Mouse (Mus musculus) heart, embryonic 16.5 days (tissue): ENCODE data around the gene Bmp8b. TPM values are rescaled to one million over a fixed set of nuclear protein-coding genes. Genes with fewer than 3 reads are reported as not detected.

Experiments used
- ATAC-seq: fragments of 200-750 bp; cut with Nextera tagmentation; replicated peaks from 2 replicates; pipeline ENCODE4 v1.8.0; 2017; ENCODE audit warnings: moderate number of reproducible peaks; ENCODE audit not compliant: insufficient read depth, low FRiP score; ENCODE audit errors: extremely low read depth
- H3K27ac ChIP-seq: fragments of 300-500 bp; sonication (generic); 2 replicates; pipeline ENCODE4 v1.5.1; 2014; ENCODE audit warnings: mild to moderate bottlenecking, low read length, control low read depth, moderate library complexity
- H3K27me3 ChIP-seq: fragments of 300-500 bp; sonication (generic); 2 replicates; pipeline ENCODE4 v1.6.1; 2014; ENCODE audit warnings: low read length, mixed read lengths; ENCODE audit not compliant: control insufficient read depth, insufficient read depth
- H3K36me3 ChIP-seq: fragments of 300-500 bp; sonication (generic); 2 replicates; pipeline ENCODE4 v1.6.1; 2014; ENCODE audit not compliant: control insufficient read depth, insufficient read depth
- H3K4me1 ChIP-seq: fragments of 300-500 bp; sonication (generic); 2 replicates; pipeline ENCODE4 v1.6.1; 2014; ENCODE audit warnings: low read length, mixed read lengths; ENCODE audit not compliant: control insufficient read depth, insufficient read depth
- H3K4me2 ChIP-seq: fragments of 300-500 bp; sonication (generic); 2 replicates; pipeline ENCODE4 v1.6.1; 2014; ENCODE audit warnings: low read depth, mild to moderate bottlenecking, control low read depth, low read length
- H3K4me3 ChIP-seq: fragments of 300-500 bp; sonication (generic); 2 replicates; pipeline ENCODE4 v1.5.1; 2014; ENCODE audit warnings: mild to moderate bottlenecking, control low read depth, low read length
- H3K9ac ChIP-seq: fragments of 300-500 bp; sonication (generic); 2 replicates; pipeline ENCODE4 v1.6.1; 2014; ENCODE audit warnings: low read length, control low read depth
- H3K9me3 ChIP-seq: fragments of 300-500 bp; sonication (generic); replicated peaks from 2 replicates; pipeline ENCODE4 v1.6.1; 2016; ENCODE audit warnings: low read length; ENCODE audit not compliant: control insufficient read depth
- WGBS: fragments of 180-500 bp; shearing (Covaris S2); extraction: QIAGEN DNeasy Blood & Tissue Kit; methylation state at CpG from one replicate; pipeline ENCODE4 v1.1.7; 2014; 5-methylcytosine and 5-hydroxymethylcytosine counted together
- polyA plus RNA-seq: library from polyadenylated mRNA; unstranded; fragments of >200 nt; fragmentation: Nextera tagmentation; extraction: Ambion mirVana; gene quantifications from 2 replicates; pipeline ENCODE4 v1.2.1, GENCODE M21; 2015

Bmp8b gene
- polyA plus RNA-seq, 1 experiment from 2014 or later = 0.45 TPM

DNA sequence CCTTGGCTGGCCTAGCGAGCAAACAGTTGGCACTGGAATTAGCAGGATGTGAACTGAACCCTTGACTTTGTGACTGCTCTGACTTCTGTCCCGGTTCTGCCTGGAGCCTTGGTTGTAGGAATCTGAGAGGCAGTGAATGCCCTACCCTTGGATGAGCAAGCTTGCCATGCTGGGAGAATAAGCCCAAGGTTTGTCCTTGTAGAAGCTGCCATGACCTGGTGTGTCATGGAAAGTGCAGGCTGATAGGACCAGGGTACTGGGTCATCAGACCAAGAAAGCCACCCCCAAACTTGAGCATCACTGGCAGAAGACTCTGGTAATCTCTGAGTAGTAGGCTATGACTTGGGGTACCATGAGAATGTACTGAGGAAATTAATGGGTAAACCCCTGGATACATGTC, 16.3 kb downstream of the Bmp8b start:
- Histone ChIP-seq H3K27ac (no peak overlapping the region), H3K4me2 (no peak overlapping the region), H3K9me3 (no peaks in the 10 kb centered on the region), H3K4me1 (no peaks in the 10 kb centered on the region), H3K9ac (no peak overlapping the region), H3K36me3 (peaks cover 4% of the 10 kb centered on the region; the same call in 1 of the 2 replicates), H3K27me3 (peaks cover 7% of the 10 kb centered on the region), H3K4me3 (no peak overlapping the region)
- ATAC-seq = no peak
- WGBS = 74% methylated on average over 2 of the region's 2 CpGs

- no peaks in the 10 kb centered on the region for H3K4me1 ChIP-seq
- no peak overlapping the region for H3K4me2 ChIP-seq
- no peak overlapping the region for H3K27ac ChIP-seq
- H3K27me3 ChIP-seq = no peaks in the 10 kb centered on the region
- H3K4me3 ChIP-seq = no peak overlapping the region
- no peaks in the 10 kb centered on the region for H3K9me3 ChIP-seq
- H3K9ac ChIP-seq = no peak overlapping the region
- 94% methylated on average over 7 of the region's 7 CpGs for WGBS
- H3K36me3 ChIP-seq = peaks cover 36% of the 10 kb centered on the region
- no peak for ATAC-seq
Observed at GRCm38 (mm10) chr4:123126626-123127025, 21.7 kb downstream of the Bmp8b start.

DNA sequence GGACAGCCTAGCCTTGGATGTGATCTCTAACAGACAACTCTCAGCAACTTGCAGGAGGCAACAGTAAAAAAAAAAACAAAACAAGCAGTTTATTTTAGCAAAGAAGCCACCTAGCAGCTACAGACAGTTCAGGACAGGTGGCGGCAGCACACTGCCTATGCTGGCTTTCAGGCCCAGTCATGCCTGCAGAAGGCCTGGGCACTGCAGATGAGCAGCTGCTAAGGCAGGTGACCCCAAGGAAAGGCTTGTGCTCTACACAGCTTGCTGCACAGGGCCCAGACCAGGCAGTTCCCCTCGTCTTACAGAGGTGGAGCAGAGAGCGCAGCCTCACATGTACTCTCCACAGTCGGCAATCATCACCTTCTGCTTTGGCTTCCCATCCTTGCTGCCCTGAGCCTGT, 22.1 kb downstream of the Bmp8b start:
- 80% methylated on average over 4 of the region's 4 CpGs for WGBS
- Histone ChIP-seq H3K27ac (no peak overlapping the region), H3K4me3 (no peak overlapping the region), H3K4me1 (no peaks in the 10 kb centered on the region), H3K27me3 (no peaks in the 10 kb centered on the region), H3K9ac (no peak overlapping the region), H3K4me2 (no peak overlapping the region), H3K36me3 (peaks cover 40% of the 10 kb centered on the region), H3K9me3 (no peaks in the 10 kb centered on the region)
- no peak for ATAC-seq

- 82% methylated on average over 3 of the region's 3 CpGs for WGBS
- H3K4me1 ChIP-seq = peaks cover 12% of the 10 kb centered on the region
- peaks cover 36% of the 10 kb centered on the region for H3K36me3 ChIP-seq
- ATAC-seq = no peak
- 0 out of 2 replicates have a peak, but pooled peaks cover under 1% of the 10 kb centered on the region for H3K27me3 ChIP-seq
- no peak overlapping the region for H3K4me3 ChIP-seq
- H3K27ac ChIP-seq = no peak overlapping the region
- H3K9ac ChIP-seq = no peak overlapping the region
- H3K9me3 ChIP-seq = no peaks in the 10 kb centered on the region
- no peak overlapping the region for H3K4me2 ChIP-seq
Observed at GRCm38 (mm10) chr4:123137551-123137950, 32.6 kb downstream of the Bmp8b start.

DNA sequence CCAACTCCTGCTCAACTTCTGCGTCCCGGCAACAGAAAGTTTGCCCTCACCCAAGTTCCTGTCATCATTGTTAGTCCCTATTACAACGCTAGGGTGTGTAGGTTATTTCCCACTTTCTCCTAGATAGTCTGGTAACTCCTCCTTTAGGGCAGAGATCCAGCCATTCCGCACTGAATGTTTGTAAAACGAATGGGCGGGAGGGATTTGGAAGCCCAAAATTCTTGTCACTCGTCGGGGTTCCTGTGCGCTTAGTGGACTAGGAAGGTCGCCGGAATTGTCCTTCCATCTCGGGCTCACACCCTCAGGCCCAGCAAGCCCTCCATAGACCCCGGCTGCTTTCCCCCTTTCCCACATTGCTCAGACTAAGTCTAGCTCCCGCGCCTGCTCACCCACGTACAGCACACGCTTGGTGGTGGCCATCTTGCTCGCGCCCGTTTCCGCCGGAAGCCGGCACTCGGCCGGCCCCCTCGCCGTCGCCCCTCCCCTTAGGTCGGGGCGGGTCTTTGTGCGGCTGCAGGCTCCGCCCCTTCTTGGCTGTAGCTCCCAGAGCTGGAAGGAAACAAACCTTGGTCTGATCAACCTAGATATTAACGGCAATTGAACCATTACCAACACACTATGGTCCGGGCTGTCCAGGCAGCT, 34.7 kb downstream of the Bmp8b start, which contains the start of gene Ppie:
Ppie (minus strand) TSS at position 439 of the 642 bp plus-strand sequence.
- peak; percentile 96 for ATAC-seq
- H3K36me3 ChIP-seq = peaks cover 17% of the 10 kb centered on the region
- H3K4me1 ChIP-seq = peaks cover 12% of the 10 kb centered on the region
- H3K4me2 ChIP-seq = peak within 1 kb of the TSS; percentile 98
- H3K9me3 ChIP-seq = no peaks in the 10 kb centered on the region
- WGBS = under 1% methylated on average over 34 of the region's 34 CpGs
- H3K4me3 ChIP-seq = peak within 1 kb of the TSS; percentile 85
- H3K27me3 ChIP-seq = 0 out of 2 replicates have a peak, but pooled peaks cover 2% of the 10 kb centered on the region
- peak within 1 kb of the TSS; percentile 92 for H3K27ac ChIP-seq
- peak within 1 kb of the TSS; percentile 72 for H3K9ac ChIP-seq

DNA sequence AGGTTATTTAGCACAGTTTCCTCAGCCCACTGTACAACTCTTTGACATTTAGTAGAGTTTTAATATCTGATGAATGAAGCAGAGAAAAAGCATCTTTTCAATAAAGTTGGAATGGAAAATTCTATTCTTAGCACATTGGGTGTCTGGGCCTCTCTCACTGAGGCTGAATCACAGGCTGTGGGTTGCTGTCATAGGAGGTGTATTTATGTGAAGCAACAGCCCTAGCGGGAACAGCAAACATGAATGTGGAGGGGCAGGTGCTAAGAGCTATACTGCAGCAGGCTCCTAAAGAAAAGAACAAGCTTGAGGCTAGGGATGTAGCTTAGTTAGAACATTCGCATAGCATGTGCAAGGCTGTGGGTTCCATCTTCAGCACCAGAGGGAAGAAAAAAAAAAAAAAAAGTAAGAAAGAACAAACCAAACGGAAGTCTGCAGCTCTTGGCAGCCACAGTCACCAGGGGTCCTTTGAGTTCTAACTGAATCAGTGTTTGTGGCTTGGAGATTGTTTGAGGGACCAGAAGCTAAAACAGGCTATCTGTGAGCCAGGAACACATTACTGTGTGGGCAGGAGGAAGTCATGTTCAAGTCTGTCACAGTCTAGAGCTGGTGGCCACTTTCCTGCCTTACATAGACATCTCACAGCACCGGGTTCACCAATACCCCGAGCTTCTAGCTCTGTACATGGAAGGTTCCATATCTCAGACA, 42.6 kb downstream of the Bmp8b start:
- 59% methylated on average over 5 of the region's 5 CpGs for WGBS
- no peak overlapping the region for H3K4me2 ChIP-seq
- no peak for ATAC-seq
- H3K27ac ChIP-seq = no peak overlapping the region
- H3K36me3 ChIP-seq = no peaks in the 10 kb centered on the region
- H3K4me1 ChIP-seq = no peaks in the 10 kb centered on the region
- no peak overlapping the region for H3K4me3 ChIP-seq
- H3K27me3 ChIP-seq = peaks cover 2% of the 10 kb centered on the region; the same call in 1 of the 2 replicates
- H3K9me3 ChIP-seq = no peaks in the 10 kb centered on the region
- H3K9ac ChIP-seq = no peak overlapping the region

DNA sequence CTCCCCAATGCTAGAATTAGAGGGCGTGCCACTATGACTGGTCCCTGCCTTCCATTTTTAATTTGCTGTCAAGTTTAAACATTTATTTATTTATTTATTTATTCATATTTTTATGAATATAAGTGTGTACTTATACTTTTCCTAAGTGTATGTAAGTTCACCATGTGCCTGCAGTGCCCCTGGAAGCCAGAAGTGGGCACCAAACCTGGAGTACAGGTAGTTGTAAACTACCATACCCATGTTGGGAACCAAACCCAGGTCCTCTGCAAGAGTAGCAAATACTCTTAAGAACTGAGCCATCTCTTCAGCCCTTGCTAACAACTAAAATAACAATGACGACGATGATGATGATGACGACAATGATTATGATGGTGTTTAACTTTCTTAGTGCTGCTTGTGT, 47.0 kb downstream of the Bmp8b start:
- Histone ChIP-seq H3K4me1 (no peaks in the 10 kb centered on the region), H3K9me3 (no peaks in the 10 kb centered on the region), H3K27ac (no peak overlapping the region), H3K36me3 (no peaks in the 10 kb centered on the region), H3K9ac (no peak overlapping the region), H3K27me3 (no peaks in the 10 kb centered on the region; the same call in 1 of the 2 replicates), H3K4me3 (no peak overlapping the region), H3K4me2 (no peak overlapping the region)
- no peak for ATAC-seq
- 73% methylated on average over 4 of the region's 4 CpGs for WGBS

- no peak overlapping the region for H3K9ac ChIP-seq
- ATAC-seq = no peak
- WGBS = 34% methylated on average over 5 of the region's 5 CpGs
- no peak overlapping the region for H3K27ac ChIP-seq
- H3K36me3 ChIP-seq = no peaks in the 10 kb centered on the region
- H3K9me3 ChIP-seq = no peaks in the 10 kb centered on the region
- no peaks in the 10 kb centered on the region for H3K4me1 ChIP-seq
- H3K4me2 ChIP-seq = no peak overlapping the region
- H3K27me3 ChIP-seq = no peaks in the 10 kb centered on the region
- H3K4me3 ChIP-seq = no peak overlapping the region
Observed at GRCm38 (mm10) chr4:123152976-123153375, 48.0 kb downstream of the Bmp8b start.

DNA sequence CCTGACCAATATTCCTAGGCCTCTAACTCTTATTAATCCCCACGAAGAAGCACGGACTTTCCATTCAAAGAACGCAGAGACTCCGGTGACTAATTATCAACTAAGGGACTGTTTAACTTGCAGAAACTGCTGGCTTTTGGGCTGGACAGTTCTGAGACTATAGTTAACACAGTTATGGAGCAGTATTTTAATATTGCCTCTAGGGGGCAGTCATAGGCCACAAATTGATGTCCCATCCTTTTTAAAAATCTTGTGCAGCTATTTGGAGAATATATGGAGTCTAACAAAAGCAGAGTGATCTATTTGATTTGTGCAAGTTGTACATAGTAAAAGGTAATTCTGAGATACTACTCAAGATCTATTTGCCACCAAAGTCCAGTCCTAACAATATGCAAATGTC, 50.0 kb downstream of the Bmp8b start:
- Histone ChIP-seq H3K4me2 (no peak overlapping the region), H3K9me3 (no peaks in the 10 kb centered on the region), H3K36me3 (no peaks in the 10 kb centered on the region), H3K9ac (no peak overlapping the region), H3K27ac (no peak overlapping the region), H3K4me3 (no peak overlapping the region), H3K27me3 (0 out of 2 replicates have a peak, but pooled peaks cover under 1% of the 10 kb centered on the region), H3K4me1 (no peaks in the 10 kb centered on the region)
- WGBS = 17% methylated on average over 4 of the region's 4 CpGs
- no peak for ATAC-seq
